Mouse (Mus musculus): ENCODE data around the gene Stra6l. TPM values are rescaled to one million over a fixed set of nuclear protein-coding genes. Genes with fewer than 3 reads are reported as not detected.

The Stra6l gene
- polyA plus RNA-seq, 1 experiment from 2014 or later = 1.9 TPM

GRCm38 (mm10) chr4:45921663-45922435 is 73.4 kb downstream of the Stra6l start:
- H3K27ac ChIP-seq = no peak overlapping the region
- no peaks in the 10 kb centered on the region for H3K9me3 ChIP-seq (replicated peaks; ENCODE audit: low read length)
- 56% methylated on average over 10 of the region's 10 CpGs for WGBS
- H3K9ac ChIP-seq (ENCODE audit: low read depth, low read length) = no peak overlapping the region
- no peaks in the 10 kb centered on the region for H3K36me3 ChIP-seq (ENCODE audit: insufficient read depth, low read length)
- no peak overlapping the region for H3K4me3 ChIP-seq (replicated peaks; ENCODE audit: low read depth, low read length)
- ATAC-seq (replicated peaks; ENCODE audit: low FRiP score, low read depth) (peak; percentile 43; the same call in 1 of the 2 replicates), DNase-seq (ENCODE audit: low spot score) (peak; percentile 78)
- no peak for TF ChIP-seq CTCF (IDR thresholded peaks at IDR 0.05; ENCODE audit: low read depth)
- no peaks in the 10 kb centered on the region for H3K27me3 ChIP-seq (ENCODE audit: insufficient read depth, low read length)
- no peaks in the 10 kb centered on the region for H3K4me1 ChIP-seq (replicated peaks; ENCODE audit: insufficient read depth, low read length)
- H3K4me2 ChIP-seq (ENCODE audit: low read length) = no peak overlapping the region

DNA sequence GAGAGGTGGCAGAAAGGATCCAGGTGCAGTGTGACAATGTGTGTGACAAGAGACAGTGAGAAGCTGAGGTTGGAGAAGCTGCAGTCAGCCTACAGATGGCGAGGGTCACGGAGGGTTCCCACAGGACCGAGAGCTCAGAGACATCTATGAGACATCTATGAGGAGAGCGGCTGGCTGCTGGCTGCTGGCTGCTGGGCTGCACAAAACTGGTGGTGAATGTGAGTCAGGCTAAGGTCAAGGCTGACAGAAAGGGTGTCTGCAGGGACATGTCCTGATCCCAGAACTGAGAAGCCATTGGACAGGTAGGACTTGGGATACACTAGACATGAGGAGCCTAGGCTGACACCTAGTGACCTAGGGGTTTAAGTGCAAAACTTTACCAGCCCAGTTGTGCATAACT is 75.5 kb downstream of the Stra6l start:
- Histone ChIP-seq H3K27ac (no peak overlapping the region), H3K4me3 (replicated peaks; ENCODE audit: low read depth, low read length) (no peak overlapping the region), H3K36me3 (ENCODE audit: insufficient read depth, low read length) (no peaks in the 10 kb centered on the region), H3K9ac (ENCODE audit: low read depth, low read length) (no peak overlapping the region), H3K4me1 (replicated peaks; ENCODE audit: insufficient read depth, low read length) (no peaks in the 10 kb centered on the region), H3K9me3 (replicated peaks; ENCODE audit: low read length) (no peaks in the 10 kb centered on the region), H3K27me3 (ENCODE audit: insufficient read depth, low read length) (no peaks in the 10 kb centered on the region), H3K4me2 (ENCODE audit: low read length) (no peak overlapping the region)
- no peak for ATAC-seq (replicated peaks; ENCODE audit: low FRiP score, low read depth)
- no peak for TF ChIP-seq CTCF (IDR thresholded peaks at IDR 0.05; ENCODE audit: low read depth)
- WGBS = 86% methylated on average over 4 of the region's 4 CpGs
- no peak for DNase-seq (ENCODE audit: low spot score)

- Histone ChIP-seq H3K4me1 (replicated peaks; ENCODE audit: insufficient read depth, low read length) (no peaks in the 10 kb centered on the region), H3K4me3 (replicated peaks; ENCODE audit: low read depth, low read length) (no peak overlapping the region), H3K4me2 (ENCODE audit: low read length) (no peak overlapping the region), H3K36me3 (ENCODE audit: insufficient read depth, low read length) (no peaks in the 10 kb centered on the region), H3K9me3 (replicated peaks; ENCODE audit: low read length) (no peaks in the 10 kb centered on the region), H3K9ac (ENCODE audit: low read depth, low read length) (no peak overlapping the region), H3K27ac (no peak overlapping the region), H3K27me3 (ENCODE audit: insufficient read depth, low read length) (no peaks in the 10 kb centered on the region)
- ATAC-seq (replicated peaks; ENCODE audit: low FRiP score, low read depth) = no peak
- no peak for TF ChIP-seq CTCF (IDR thresholded peaks at IDR 0.05; ENCODE audit: low read depth)
- WGBS = 38% methylated on average over 4 of the region's 4 CpGs
- DNase-seq (ENCODE audit: low spot score) = no peak
Observed at GRCm38 (mm10) chr4:45928561-45928960, 80.1 kb downstream of the Stra6l start.

Other genes starting within 250 kb of the Stra6l start
- 9.7 and 12.1 TPM in 2 replicates for gene Aldh1b1, start 49.6 kb upstream of the Stra6l start, polyA plus RNA-seq (2015; fragmentation: Nextera tagmentation; extraction: Ambion mirVana)
- gene Igfbpl1, start 21.7 kb upstream of the Stra6l start, polyA plus RNA-seq (2015; fragmentation: Nextera tagmentation; extraction: Ambion mirVana) = 0.04 TPM in 1 of 2 replicates, not detected in the other
- gene Ccdc180, start 41.6 kb downstream of the Stra6l start, polyA plus RNA-seq (2015; fragmentation: Nextera tagmentation; extraction: Ambion mirVana) = 0.47 and 0.55 TPM in 2 replicates
- gene Tdrd7, start 116.7 kb downstream of the Stra6l start, polyA plus RNA-seq (2015; fragmentation: Nextera tagmentation; extraction: Ambion mirVana) = 22.9 and 25.1 TPM in 2 replicates
- 5.5 and 6.5 TPM in 2 replicates for gene Tmod1, start 190.3 kb downstream of the Stra6l start, polyA plus RNA-seq (2015; fragmentation: Nextera tagmentation; extraction: Ambion mirVana)

All from kidney, postnatal 0 days (tissue).